Mouse (Mus musculus): Measurements from ENCODE around the gene Il1r2.

Il1r2 gene

GRCm38 (mm10) chr1:40061359-40061758 is 12.5 kb upstream of the Il1r2 start:
- no peak for DNase-seq

- no peak for DNase-seq
Measured at GRCm38 (mm10) chr1:40063409-40063808, 10.5 kb upstream of the Il1r2 start.

GRCm38 (mm10) chr1:40064508-40064907 is 9.4 kb upstream of the Il1r2 start:
- no peak for DNase-seq

- DNase-seq, result no peak
Measured at GRCm38 (mm10) chr1:40072558-40072957, 1.3 kb upstream of the Il1r2 start.

- no peak for DNase-seq
Measured at GRCm38 (mm10) chr1:40077328-40077727, 3.4 kb downstream of the Il1r2 start.

GRCm38 (mm10) chr1:40081041-40081440 is 7.2 kb downstream of the Il1r2 start:
- DNase-seq, result no peak

GRCm38 (mm10) chr1:40084386-40084785 is 10.5 kb downstream of the Il1r2 start:
- DNase-seq, result no peak

- peak; percentile 28 to 34 for DNase-seq
Measured at GRCm38 (mm10) chr1:40085403-40086182, 11.7 kb downstream of the Il1r2 start.

- DNase-seq, result no peak
Measured at GRCm38 (mm10) chr1:40091160-40091559, 17.3 kb downstream of the Il1r2 start.

GRCm38 (mm10) chr1:40092541-40092940 is 18.7 kb downstream of the Il1r2 start:
- DNase-seq, result no peak

GRCm38 (mm10) chr1:40094601-40095304 is 20.9 kb downstream of the Il1r2 start:
- DNase-seq, result no peak

GRCm38 (mm10) chr1:40095585-40095984 is 21.7 kb downstream of the Il1r2 start:
- DNase-seq, result peak in 1 of 2 experiments; percentile 41

GRCm38 (mm10) chr1:40106306-40106705 is 32.4 kb downstream of the Il1r2 start:
- DNase-seq, result no peak

- no peak for DNase-seq
Measured at GRCm38 (mm10) chr1:40106719-40107118, 32.8 kb downstream of the Il1r2 start.

GRCm38 (mm10) chr1:40107971-40108749 is 34.3 kb downstream of the Il1r2 start:
- DNase-seq, result no peak

GRCm38 (mm10) chr1:40109736-40110135 is 35.9 kb downstream of the Il1r2 start:
- DNase-seq, result no peak

- DNase-seq, result no peak
Measured at GRCm38 (mm10) chr1:40115271-40115670, 41.4 kb downstream of the Il1r2 start.

GRCm38 (mm10) chr1:40116422-40116821 is 42.5 kb downstream of the Il1r2 start:
- DNase-seq, result peak; percentile 54 to 72

- DNase-seq, result no peak
Measured at GRCm38 (mm10) chr1:40117565-40117964, 43.7 kb downstream of the Il1r2 start.

GRCm38 (mm10) chr1:40124237-40124636 is 50.4 kb downstream of the Il1r2 start:
- DNase-seq, result no peak

GRCm38 (mm10) chr1:40128481-40128880 is 54.6 kb downstream of the Il1r2 start:
- no peak for DNase-seq

- no peak for DNase-seq
Measured at GRCm38 (mm10) chr1:40129321-40129720, 55.4 kb downstream of the Il1r2 start.

- DNase-seq, result no peak
Measured at GRCm38 (mm10) chr1:40131631-40132030, 57.8 kb downstream of the Il1r2 start.
